Mouse (Mus musculus) embryonic facial prominence, embryonic 15.5 days (tissue): ENCODE measurements around the gene Bud31. TPM values are rescaled to one million over a fixed set of nuclear protein-coding genes. Genes with fewer than 3 reads are reported as not detected.
"Not testable (repeated sequence)": the region's sequence is repeated elsewhere in the genome, so short reads cannot be mapped to it uniquely, and the experiment has no call there.

ENCODE experiments used
- ATAC-seq: fragments of 200-750 bp; cut with Nextera tagmentation; 2 replicates; pipeline ENCODE4 v1.8.0; 2017; ENCODE audit warnings: low read depth, moderate TSS enrichment; ENCODE audit not compliant: insufficient number of reproducible peaks, low FRiP score, low TSS enrichment
- H3K27ac ChIP-seq: fragments of 300-500 bp; sonication (generic); replicated peaks from 2 replicates; pipeline ENCODE4 v1.5.1; 2015; ENCODE audit warnings: mild to moderate bottlenecking, inconsistent platforms
- H3K27me3 ChIP-seq: fragments of 300-500 bp; sonication (generic); 2 replicates; pipeline ENCODE4 v1.6.1; 2015; ENCODE audit warnings: inconsistent platforms
- H3K36me3 ChIP-seq: fragments of 300-500 bp; sonication (generic); 2 replicates; pipeline ENCODE4 v1.6.1; 2015; ENCODE audit warnings: mild to moderate bottlenecking, inconsistent platforms
- H3K4me1 ChIP-seq: fragments of 300-500 bp; sonication (generic); 2 replicates; pipeline ENCODE4 v1.6.1; 2015; ENCODE audit warnings: inconsistent platforms
- H3K4me2 ChIP-seq: fragments of 300-500 bp; sonication (generic); replicated peaks from 2 replicates; pipeline ENCODE4 v1.6.1; 2015; ENCODE audit warnings: mild to moderate bottlenecking, inconsistent platforms
- H3K4me3 ChIP-seq: fragments of 300-500 bp; sonication (generic); replicated peaks from 2 replicates; pipeline ENCODE4 v1.5.1; 2015; ENCODE audit warnings: mild to moderate bottlenecking, inconsistent platforms
- H3K9ac ChIP-seq: fragments of 300-500 bp; sonication (generic); 2 replicates; pipeline ENCODE4 v1.6.1; 2015; ENCODE audit warnings: inconsistent platforms
- H3K9me3 ChIP-seq: fragments of 300-500 bp; sonication (generic); replicated peaks from 2 replicates; pipeline ENCODE4 v1.6.1; 2016; ENCODE audit warnings: inconsistent platforms
- WGBS: fragments of 180-500 bp; shearing (Covaris S2); methylation state at CpG from one replicate; pipeline ENCODE4 v1.1.7; 2015; 5-methylcytosine and 5-hydroxymethylcytosine counted together
- polyA plus RNA-seq: library from polyadenylated mRNA; unstranded; fragments of >200 nt; fragmentation: Nextera tagmentation; extraction: Ambion mirVana; gene quantifications from 2 replicates; pipeline ENCODE4 v1.2.1, GENCODE M21; 2015

The Bud31 gene
- polyA plus RNA-seq, result 178 and 183 TPM in 2 replicates

DNA sequence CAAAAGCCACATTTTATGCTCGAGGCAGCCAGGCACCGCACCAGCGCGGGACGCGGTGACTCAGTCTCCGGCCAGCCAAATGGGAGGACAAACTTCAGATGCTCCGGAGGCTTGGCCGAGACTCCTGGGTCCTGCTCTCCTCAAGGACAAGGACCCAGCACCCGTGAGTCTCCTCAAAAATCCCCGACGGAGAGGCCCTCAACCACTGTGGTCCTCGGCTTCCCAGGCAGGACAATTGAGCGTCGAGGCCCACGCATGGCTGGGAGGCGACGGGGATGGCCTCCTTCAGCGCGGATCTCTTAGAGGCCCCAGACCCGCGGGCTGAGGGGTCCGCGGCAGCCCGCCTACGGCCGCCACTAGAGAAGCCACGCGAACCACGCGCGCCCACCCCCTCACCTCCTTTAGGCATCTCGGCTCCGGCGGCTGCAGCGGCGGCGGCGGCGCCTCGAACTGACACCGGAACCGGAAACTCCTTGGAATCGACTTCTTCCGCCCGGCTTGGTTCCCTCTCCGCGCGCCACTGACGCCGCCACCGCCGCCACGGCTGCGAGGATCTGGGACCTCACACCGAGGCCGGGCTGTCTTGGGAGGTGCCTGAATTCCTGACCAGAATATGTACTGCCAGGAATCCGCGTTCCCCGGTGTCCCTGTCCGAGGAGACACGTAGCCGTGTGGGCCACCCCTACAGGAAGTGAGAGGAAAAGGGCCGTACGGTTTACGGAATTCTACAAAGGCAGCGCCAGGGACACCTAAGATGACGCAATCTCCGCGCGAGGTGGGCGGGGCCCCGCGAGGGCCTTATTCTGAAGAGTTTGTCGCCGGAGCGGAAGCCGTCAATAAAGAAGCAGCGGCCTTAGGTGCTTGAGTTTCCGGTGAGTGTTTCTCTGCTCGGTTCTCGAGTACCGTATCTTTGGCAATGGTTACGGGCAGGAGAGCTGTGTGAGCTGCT, at the start of gene Bud31, which contains the start of gene Pdap1:
Gene Bud31, plus strand, starts transcription at position 792 of the 949 bp plus-strand sequence.
Gene Pdap1, minus strand, starts transcription at position 668 of the 949 bp plus-strand sequence.
- H3K9me3 ChIP-seq, result no peaks in the 10 kb centered on the region
- H3K4me2 ChIP-seq, result peak within 1 kb of the TSS; percentile 75
- peaks cover 24% of the 10 kb centered on the region for H3K4me1 ChIP-seq
- peaks cover 57% of the 10 kb centered on the region for H3K36me3 ChIP-seq
- H3K4me3 ChIP-seq, result peak within 1 kb of the TSS; percentile 97
- peak; percentile 93 for ATAC-seq
- H3K27ac ChIP-seq, result peak within 1 kb of the TSS; percentile 96
- under 1% methylated on average over 84 of the region's 84 CpGs for WGBS
- peak within 1 kb of the TSS; percentile 90 for H3K9ac ChIP-seq
- no peaks in the 10 kb centered on the region for H3K27me3 ChIP-seq

DNA sequence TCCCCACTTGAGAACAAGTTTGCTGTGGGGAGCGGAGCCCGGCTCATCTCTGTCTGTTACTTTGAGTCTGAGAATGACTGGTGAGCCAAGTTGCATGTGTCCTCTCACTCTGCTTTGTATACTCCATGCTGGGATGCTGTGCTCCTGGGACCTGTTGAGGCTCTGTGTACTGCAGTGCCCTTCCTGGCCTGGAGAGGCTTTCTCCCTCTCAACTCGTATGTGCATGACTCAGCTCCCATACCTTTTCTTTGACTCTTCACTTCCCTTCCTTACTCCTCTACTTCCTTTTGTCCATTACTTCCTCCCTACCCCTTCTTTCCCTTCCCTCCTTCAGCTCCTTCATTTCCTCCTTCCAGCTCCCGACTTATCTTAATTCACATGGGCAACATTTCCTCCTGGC, 44.0 kb upstream of the Bud31 start:
- H3K36me3 ChIP-seq, result peaks cover 91% of the 10 kb centered on the region
- no peaks in the 10 kb centered on the region for H3K27me3 ChIP-seq
- WGBS, result 85% methylated on average over 4 of the region's 4 CpGs
- ATAC-seq, result no peak
- no peaks in the 10 kb centered on the region for H3K4me1 ChIP-seq
- no peaks in the 10 kb centered on the region for H3K9me3 ChIP-seq
- no peak overlapping the region for H3K27ac ChIP-seq
- no peak overlapping the region for H3K9ac ChIP-seq
- H3K4me3 ChIP-seq, result no peak overlapping the region
- H3K4me2 ChIP-seq, result no peak overlapping the region

DNA sequence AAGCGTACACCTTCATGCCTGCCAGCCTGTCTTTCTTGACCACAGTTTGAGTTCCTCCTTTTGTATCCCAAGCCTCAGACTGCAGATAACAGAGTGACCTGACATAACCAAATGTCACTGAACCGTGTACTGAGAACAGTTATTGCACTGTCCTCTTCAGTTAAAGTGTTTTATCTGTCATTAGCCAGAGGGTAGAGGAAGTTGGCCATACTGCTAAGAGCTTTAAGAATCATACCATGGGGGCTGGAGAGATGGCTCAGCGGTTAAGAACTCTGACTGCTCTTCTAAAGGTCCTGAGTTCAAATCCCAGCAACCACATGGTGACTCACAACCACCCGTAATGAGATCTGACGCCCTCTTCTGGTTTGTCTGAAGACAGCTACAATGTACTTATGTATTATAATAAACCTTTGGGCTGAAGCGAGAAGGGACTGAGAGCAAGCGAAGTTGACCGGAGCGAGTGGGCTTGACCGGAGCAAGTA, 41.8 kb upstream of the Bud31 start:
- Histone ChIP-seq H3K9me3 (no peaks in the 10 kb centered on the region), H3K27ac (no peak overlapping the region), H3K4me1 (no peaks in the 10 kb centered on the region), H3K4me3 (no peak overlapping the region), H3K36me3 (peaks cover 88% of the 10 kb centered on the region), H3K4me2 (no peak overlapping the region), H3K27me3 (no peaks in the 10 kb centered on the region), H3K9ac (no peak overlapping the region)
- ATAC-seq, result no peak
- WGBS, result 89% methylated on average over 10 of the region's 10 CpGs

DNA sequence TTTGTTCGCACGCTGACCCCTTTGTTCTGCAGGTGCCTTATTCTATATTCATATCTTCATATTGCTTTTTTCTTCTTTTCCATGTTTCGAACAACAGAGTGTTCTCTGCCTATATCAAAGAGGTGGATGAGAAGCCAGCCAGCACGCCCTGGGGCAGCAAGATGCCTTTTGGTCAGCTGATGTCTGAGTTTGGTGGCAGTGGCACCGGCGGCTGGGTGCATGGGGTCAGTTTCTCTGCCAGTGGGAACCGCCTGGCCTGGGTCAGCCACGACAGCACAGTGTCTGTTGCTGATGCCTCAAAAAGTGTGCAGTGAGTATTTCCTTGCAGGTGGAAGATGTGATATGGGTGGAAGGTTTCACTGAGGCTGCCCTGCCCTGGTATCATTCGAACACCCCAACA, 39.2 kb upstream of the Bud31 start:
- no peak overlapping the region for H3K4me3 ChIP-seq
- H3K9me3 ChIP-seq, result no peaks in the 10 kb centered on the region
- H3K36me3 ChIP-seq, result peaks cover 89% of the 10 kb centered on the region
- no peaks in the 10 kb centered on the region for H3K4me1 ChIP-seq
- no peak overlapping the region for H3K27ac ChIP-seq
- no peak overlapping the region for H3K9ac ChIP-seq
- no peak overlapping the region for H3K4me2 ChIP-seq
- no peaks in the 10 kb centered on the region for H3K27me3 ChIP-seq
- WGBS, result 95% methylated on average over 9 of the region's 9 CpGs
- no peak for ATAC-seq

DNA sequence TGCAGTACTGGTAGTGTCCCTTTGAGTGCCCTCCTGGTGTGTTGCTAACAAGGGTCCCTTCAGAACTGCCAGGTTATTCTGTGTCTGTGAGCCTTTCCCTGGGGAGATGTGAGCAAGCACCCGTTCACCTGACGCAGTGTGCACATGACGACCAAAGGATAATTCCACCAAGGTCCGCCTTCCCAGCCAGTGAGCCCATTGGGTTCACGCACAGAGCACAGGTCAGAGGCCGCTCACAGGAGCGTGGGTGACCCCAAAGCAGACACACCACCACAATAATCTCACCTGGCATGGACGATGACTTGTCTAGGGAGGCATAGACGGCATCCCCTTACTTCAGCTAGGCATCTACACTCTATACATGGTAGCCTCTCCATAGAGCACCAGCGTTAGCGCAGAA, 38.7 kb upstream of the Bud31 start:
- H3K27me3 ChIP-seq, result not testable (repeated sequence)

DNA sequence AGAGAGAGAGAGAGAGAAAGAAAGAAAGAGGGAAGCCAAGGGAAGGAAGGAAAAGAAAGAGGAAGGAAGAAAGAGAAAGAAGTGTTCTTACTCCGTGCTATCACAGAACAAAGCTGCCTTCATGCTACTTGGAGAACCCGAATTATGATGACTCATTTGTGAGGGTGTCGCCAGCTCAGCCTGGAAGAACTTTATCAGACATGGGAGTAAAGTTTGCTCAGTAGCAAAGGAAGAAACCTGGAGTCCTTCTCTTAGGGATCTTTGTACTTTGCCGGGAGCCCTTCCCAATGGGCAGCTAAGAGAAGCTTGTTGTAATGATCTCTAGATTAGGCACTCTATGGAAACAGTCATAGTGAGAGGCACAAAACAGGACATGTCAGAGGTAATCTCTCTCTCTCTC, 37.5 kb upstream of the Bud31 start:
- no peak for ATAC-seq

More for the DNA sequence above, 38.7 kb upstream of the Bud31 start:
- 94% methylated on average over 11 of the region's 11 CpGs for WGBS
- peaks cover 89% of the 10 kb centered on the region for H3K36me3 ChIP-seq
- H3K4me2 ChIP-seq, H3K4me1 ChIP-seq, H3K27ac ChIP-seq, ATAC-seq, H3K4me3 ChIP-seq, H3K9ac ChIP-seq, H3K9me3 ChIP-seq: not testable (repeated sequence)

DNA sequence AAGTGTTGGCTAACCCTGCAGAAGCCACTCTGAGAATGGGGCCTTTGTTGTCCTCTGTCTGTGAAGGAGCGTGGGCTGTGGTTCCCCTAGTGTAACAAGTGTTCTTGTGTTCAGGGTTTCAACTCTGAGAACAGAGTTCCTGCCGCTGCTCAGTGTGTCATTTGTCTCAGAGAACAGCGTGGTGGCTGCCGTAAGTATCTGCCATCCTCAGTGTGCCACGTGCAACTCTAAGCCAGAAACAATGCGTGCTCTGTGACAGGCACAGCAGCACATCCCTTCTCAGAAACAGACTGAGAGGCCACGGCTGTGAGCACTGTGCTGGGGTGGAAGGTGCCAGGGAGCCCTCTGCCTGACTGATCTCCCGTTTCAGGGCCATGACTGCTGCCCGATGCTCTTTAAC, 35.8 kb upstream of the Bud31 start:
- H3K9ac ChIP-seq, result no peak overlapping the region
- H3K4me1 ChIP-seq, result no peaks in the 10 kb centered on the region
- ATAC-seq, result no peak
- no peak overlapping the region for H3K4me3 ChIP-seq
- no peaks in the 10 kb centered on the region for H3K9me3 ChIP-seq
- H3K27me3 ChIP-seq, result no peaks in the 10 kb centered on the region
- peaks cover 89% of the 10 kb centered on the region for H3K36me3 ChIP-seq
- no peak overlapping the region for H3K27ac ChIP-seq
- WGBS, result 50% methylated on average over 9 of the region's 9 CpGs
- no peak overlapping the region for H3K4me2 ChIP-seq

More for the DNA sequence above, 37.5 kb upstream of the Bud31 start:
- H3K4me1 ChIP-seq, result no peaks in the 10 kb centered on the region
- H3K4me3 ChIP-seq, result no peak overlapping the region
- no peak overlapping the region for H3K27ac ChIP-seq
- no peaks in the 10 kb centered on the region for H3K9me3 ChIP-seq
- 84% methylated on average over 4 of the region's 4 CpGs for WGBS
- peaks cover 89% of the 10 kb centered on the region for H3K36me3 ChIP-seq
- no peak overlapping the region for H3K4me2 ChIP-seq
- no peak overlapping the region for H3K9ac ChIP-seq
- no peaks in the 10 kb centered on the region for H3K27me3 ChIP-seq

DNA sequence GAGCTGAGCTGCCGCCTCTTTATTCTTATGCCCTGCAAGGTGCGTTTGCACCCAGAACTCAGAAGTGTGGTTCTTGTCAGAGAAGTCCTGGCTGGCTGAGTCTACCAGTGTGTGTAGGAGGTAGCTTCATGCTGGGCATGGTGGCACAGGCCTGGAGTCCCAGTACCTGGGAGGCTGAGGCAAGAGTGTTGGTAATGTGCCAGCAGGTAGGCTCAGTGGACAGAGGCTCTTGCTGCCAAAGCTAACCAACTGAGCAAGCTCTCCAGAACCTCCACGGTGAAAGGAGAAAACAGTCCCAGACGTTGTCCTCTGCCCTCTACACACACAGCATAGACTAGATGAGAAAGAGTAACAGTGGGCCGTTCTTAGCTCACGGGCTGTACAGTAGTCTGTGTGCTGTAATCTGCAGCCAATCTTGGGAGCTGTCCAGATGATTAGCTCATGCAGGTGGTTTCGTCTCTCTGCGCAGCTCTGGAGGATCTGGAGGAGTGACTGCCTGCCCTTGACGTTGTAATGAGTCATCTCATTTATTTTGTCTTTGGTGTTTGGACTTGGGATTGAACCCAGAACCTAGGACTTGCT, 34.4 kb upstream of the Bud31 start:
- H3K4me1 ChIP-seq, result no peaks in the 10 kb centered on the region
- no peaks in the 10 kb centered on the region for H3K27me3 ChIP-seq
- H3K4me2 ChIP-seq, result no peak overlapping the region
- H3K27ac ChIP-seq, result no peak overlapping the region
- peaks cover 90% of the 10 kb centered on the region for H3K36me3 ChIP-seq
- no peak for ATAC-seq
- no peak overlapping the region for H3K9ac ChIP-seq
- H3K4me3 ChIP-seq, result no peak overlapping the region
- no peaks in the 10 kb centered on the region for H3K9me3 ChIP-seq
- WGBS, result 84% methylated on average over 9 of the region's 9 CpGs

DNA sequence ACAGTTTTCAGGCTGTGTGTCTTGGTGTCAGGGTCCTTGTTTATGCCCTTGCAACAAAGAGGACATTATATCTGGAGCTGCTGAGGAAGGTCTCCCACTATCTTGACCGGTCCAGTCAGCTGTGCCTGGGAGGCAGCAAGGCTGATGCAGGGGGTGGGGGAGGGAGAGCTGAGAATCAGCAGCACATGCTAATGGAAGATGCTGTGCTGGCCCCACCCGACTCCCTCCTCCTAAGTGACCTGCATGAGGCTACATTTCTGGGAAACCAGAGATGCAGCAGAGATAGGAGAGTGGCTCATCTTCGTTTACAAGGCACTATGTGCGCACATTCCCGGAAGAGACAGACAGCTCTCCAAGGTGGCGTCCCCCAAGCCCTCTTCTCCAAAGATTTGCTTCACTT, 29.8 kb upstream of the Bud31 start:
- no peak for ATAC-seq
- no peaks in the 10 kb centered on the region for H3K27me3 ChIP-seq
- peaks cover 56% of the 10 kb centered on the region for H3K36me3 ChIP-seq
- no peak overlapping the region for H3K27ac ChIP-seq
- H3K9me3 ChIP-seq, result no peaks in the 10 kb centered on the region
- H3K9ac ChIP-seq, result no peak overlapping the region
- no peak overlapping the region for H3K4me3 ChIP-seq
- no peak overlapping the region for H3K4me2 ChIP-seq
- peaks cover 14% of the 10 kb centered on the region for H3K4me1 ChIP-seq
- WGBS, result 77% methylated on average over 6 of the region's 6 CpGs

DNA sequence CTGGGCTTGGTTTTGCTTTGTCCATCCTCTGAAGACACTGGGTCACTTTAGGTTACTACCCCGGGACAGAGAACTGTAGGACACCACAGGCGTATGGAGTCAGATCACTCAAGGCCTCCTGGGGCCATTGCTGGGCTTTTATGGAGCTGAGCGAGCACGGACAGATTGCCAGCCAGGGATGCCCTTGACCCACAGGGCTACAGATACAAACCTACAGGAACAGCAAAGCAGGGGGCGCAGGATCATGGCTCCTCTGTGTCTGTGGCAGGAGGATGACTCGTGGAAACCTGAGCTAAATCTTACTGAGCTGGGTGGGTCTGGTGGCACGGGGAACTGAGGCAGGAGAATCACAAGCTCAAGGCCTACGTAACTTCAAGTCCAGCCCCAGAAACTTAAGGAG, 27.6 kb upstream of the Bud31 start:
- Histone ChIP-seq H3K36me3 (peaks cover 34% of the 10 kb centered on the region), H3K4me1 (peaks cover 24% of the 10 kb centered on the region), H3K4me2 (no peak overlapping the region), H3K27ac (no peak overlapping the region), H3K4me3 (no peak overlapping the region), H3K9ac (no peak overlapping the region), H3K9me3 (no peaks in the 10 kb centered on the region), H3K27me3 (no peaks in the 10 kb centered on the region)
- 71% methylated on average over 8 of the region's 8 CpGs for WGBS
- no peak for ATAC-seq

DNA sequence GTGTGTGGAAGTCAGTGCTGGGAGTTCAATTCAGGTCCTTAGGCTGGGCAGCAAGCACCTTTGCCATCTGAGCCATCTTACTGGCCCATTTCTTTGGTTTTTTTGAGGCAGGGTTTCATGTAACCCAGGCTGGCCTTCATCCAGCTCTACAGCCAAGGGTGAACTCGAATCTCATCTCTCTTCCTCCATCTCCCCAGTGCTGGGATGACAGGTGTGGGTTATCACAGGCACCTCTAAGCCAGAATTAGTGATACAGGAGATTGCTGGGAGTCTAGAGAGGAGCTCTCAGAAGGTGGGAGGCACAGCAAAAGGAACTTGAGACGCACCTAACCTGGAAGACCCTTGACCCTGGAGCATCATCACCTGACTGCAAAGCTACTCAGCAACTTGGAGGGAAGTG, 26.7 kb upstream of the Bud31 start:
- no peak for ATAC-seq
- Histone ChIP-seq H3K9me3 (no peaks in the 10 kb centered on the region), H3K27ac (0 out of 2 replicates have a peak overlapping the region, but pooled peaks have one; percentile 7), H3K4me3 (peak overlapping the region; percentile 58), H3K4me2 (peak overlapping the region; percentile 73), H3K4me1 (peaks cover 27% of the 10 kb centered on the region), H3K27me3 (no peaks in the 10 kb centered on the region), H3K9ac (no peak overlapping the region), H3K36me3 (peaks cover 26% of the 10 kb centered on the region)
- 38% methylated on average over 2 of the region's 2 CpGs for WGBS
